Mouse (Mus musculus) heart, embryonic 15.5 days (tissue): ENCODE measurements at regions not wholly inside any gene's neighbourhood (a gene's known extent, or its start where the extent isn't known, plus 50 kb on each side); places are given as distances from the start of the nearest gene placed in this dataset.

Experiments
- ATAC-seq: fragments of 200-750 bp; cut with Nextera tagmentation; replicated peaks from 2 replicates; pipeline ENCODE4 v1.8.0; 2017; ENCODE audit warnings: low read depth, moderate TSS enrichment; ENCODE audit not compliant: insufficient number of reproducible peaks, insufficient read depth, low FRiP score
- H3K27ac ChIP-seq: fragments of 300-500 bp; sonication (generic); 2 replicates; pipeline ENCODE4 v1.5.1; 2015; ENCODE audit warnings: mild to moderate bottlenecking, inconsistent platforms
- H3K27me3 ChIP-seq: fragments of 300-500 bp; sonication (generic); 2 replicates; pipeline ENCODE4 v1.6.1; 2015; ENCODE audit warnings: inconsistent platforms
- H3K36me3 ChIP-seq: fragments of 300-500 bp; sonication (generic); 2 replicates; pipeline ENCODE4 v1.6.1; 2015; ENCODE audit warnings: mild to moderate bottlenecking, inconsistent platforms
- H3K4me1 ChIP-seq: fragments of 300-500 bp; sonication (generic); replicated peaks from 2 replicates; pipeline ENCODE4 v1.6.1; 2015; ENCODE audit warnings: inconsistent platforms
- H3K4me2 ChIP-seq: fragments of 300-500 bp; sonication (generic); 2 replicates; pipeline ENCODE4 v1.6.1; 2015; ENCODE audit warnings: inconsistent platforms, mild to moderate bottlenecking, moderate library complexity
- H3K4me3 ChIP-seq: fragments of 300-500 bp; sonication (generic); 2 replicates; pipeline ENCODE4 v1.5.1; 2015; ENCODE audit warnings: mild to moderate bottlenecking, inconsistent platforms
- H3K9ac ChIP-seq: fragments of 300-500 bp; sonication (generic); 2 replicates; pipeline ENCODE4 v1.6.1; 2015; ENCODE audit warnings: mild to moderate bottlenecking, inconsistent platforms
- H3K9me3 ChIP-seq: fragments of 300-500 bp; sonication (generic); replicated peaks from 2 replicates; pipeline ENCODE4 v1.6.1; 2016; ENCODE audit warnings: inconsistent platforms
- WGBS: fragments of 180-500 bp; shearing (Covaris S2); methylation state at CpG from one replicate; pipeline ENCODE4 v1.1.7; 2015; ENCODE audit warnings: mixed read lengths; 5-methylcytosine and 5-hydroxymethylcytosine counted together

- Histone ChIP-seq H3K9me3 (no peaks in the 10 kb centered on the region), H3K27me3 (no peaks in the 10 kb centered on the region), H3K27ac (no peak overlapping the region), H3K4me1 (peaks cover 25% of the 10 kb centered on the region), H3K4me2 (no peak overlapping the region), H3K4me3 (no peak overlapping the region), H3K9ac (no peak overlapping the region), H3K36me3 (no peaks in the 10 kb centered on the region)
- no peak for ATAC-seq
- WGBS: 72% methylated on average over 3 of the region's 3 CpGs
These were observed 85.4 kb upstream of the Itprid2 start for GRCm38 (mm10) chr2:79549781-79550180.

- no peak for ATAC-seq
- Histone ChIP-seq H3K4me3 (no peak overlapping the region), H3K36me3 (no peaks in the 10 kb centered on the region), H3K27ac (no peak overlapping the region), H3K4me1 (peaks cover 18% of the 10 kb centered on the region), H3K4me2 (no peak overlapping the region), H3K9ac (no peak overlapping the region), H3K27me3 (no peaks in the 10 kb centered on the region), H3K9me3 (no peaks in the 10 kb centered on the region)
- WGBS: 67% methylated on average over 3 of the region's 3 CpGs
These were observed 84.7 kb upstream of the Itprid2 start for GRCm38 (mm10) chr2:79550432-79550831.

GRCm38 (mm10) chr2:79552481-79552880 is 82.7 kb upstream of the Itprid2 start:
- no peaks in the 10 kb centered on the region for H3K9me3 ChIP-seq
- WGBS: 80% methylated on average over 5 of the region's 5 CpGs

GRCm38 (mm10) chr2:79555395-79555794 is 79.8 kb upstream of the Itprid2 start:
- Histone ChIP-seq H3K4me3 (no peak overlapping the region), H3K4me2 (no peak overlapping the region), H3K4me1 (no peaks in the 10 kb centered on the region), H3K9ac (no peak overlapping the region), H3K36me3 (no peaks in the 10 kb centered on the region), H3K9me3 (no peaks in the 10 kb centered on the region), H3K27me3 (no peaks in the 10 kb centered on the region), H3K27ac (no peak overlapping the region)
- WGBS: 79% methylated on average over 2 of the region's 2 CpGs
- no peak for ATAC-seq

More at GRCm38 (mm10) chr2:79552481-79552880, 82.7 kb upstream of the Itprid2 start:
- no peak for ATAC-seq
- Histone ChIP-seq H3K9ac (no peak overlapping the region), H3K4me2 (no peak overlapping the region), H3K27me3 (no peaks in the 10 kb centered on the region), H3K36me3 (no peaks in the 10 kb centered on the region), H3K4me1 (peaks cover 11% of the 10 kb centered on the region), H3K4me3 (no peak overlapping the region), H3K27ac (no peak overlapping the region)

- Histone ChIP-seq H3K27ac (no peak overlapping the region), H3K9me3 (no peaks in the 10 kb centered on the region), H3K36me3 (no peaks in the 10 kb centered on the region), H3K4me1 (no peaks in the 10 kb centered on the region), H3K9ac (no peak overlapping the region), H3K4me2 (no peak overlapping the region), H3K27me3 (no peaks in the 10 kb centered on the region), H3K4me3 (no peak overlapping the region)
- no peak for ATAC-seq
- 85% methylated on average over 3 of the region's 3 CpGs for WGBS
These were observed 77.8 kb upstream of the Itprid2 start for GRCm38 (mm10) chr2:79557361-79557760.

- Histone ChIP-seq H3K9ac (no peak overlapping the region), H3K4me2 (no peak overlapping the region), H3K27me3 (no peaks in the 10 kb centered on the region), H3K36me3 (no peaks in the 10 kb centered on the region), H3K27ac (peak overlapping the region; percentile 80), H3K4me3 (no peak overlapping the region), H3K4me1 (peaks cover 31% of the 10 kb centered on the region), H3K9me3 (no peaks in the 10 kb centered on the region)
- 20% methylated on average over 3 of the region's 3 CpGs for WGBS
- ATAC-seq: no peak; the same call in 1 of the 2 replicates
These were observed 68.7 kb upstream of the Itprid2 start for GRCm38 (mm10) chr2:79566280-79566933.

GRCm38 (mm10) chr2:79567413-79567934 is 67.7 kb upstream of the Itprid2 start:
- WGBS: 57% methylated on average over 3 of the region's 3 CpGs
- Histone ChIP-seq H3K4me3 (no peak overlapping the region), H3K27me3 (no peaks in the 10 kb centered on the region), H3K9me3 (no peaks in the 10 kb centered on the region), H3K4me2 (no peak overlapping the region), H3K4me1 (peaks cover 36% of the 10 kb centered on the region), H3K27ac (peak overlapping the region; percentile 80), H3K36me3 (no peaks in the 10 kb centered on the region), H3K9ac (no peak overlapping the region)
- ATAC-seq: peak; percentile 62; the same call in 1 of the 2 replicates

GRCm38 (mm10) chr2:79569663-79570062 is 65.5 kb upstream of the Itprid2 start:
- Histone ChIP-seq H3K36me3 (no peaks in the 10 kb centered on the region), H3K9ac (no peak overlapping the region), H3K9me3 (no peaks in the 10 kb centered on the region), H3K27ac (0 out of 2 replicates have a peak overlapping the region, but pooled peaks have one; percentile 48), H3K4me2 (no peak overlapping the region), H3K4me1 (peaks cover 36% of the 10 kb centered on the region), H3K27me3 (no peaks in the 10 kb centered on the region), H3K4me3 (no peak overlapping the region)
- WGBS: 29% methylated on average over 1 of the region's 1 CpGs
- ATAC-seq: no peak; the same call in 1 of the 2 replicates

- WGBS: 46% methylated on average over 5 of the region's 5 CpGs
- Histone ChIP-seq H3K4me1 (peaks cover 34% of the 10 kb centered on the region), H3K27ac (peak overlapping the region; percentile 15; the same call in 1 of the 2 replicates), H3K9me3 (no peaks in the 10 kb centered on the region), H3K4me2 (no peak overlapping the region), H3K36me3 (no peaks in the 10 kb centered on the region), H3K27me3 (no peaks in the 10 kb centered on the region), H3K9ac (no peak overlapping the region), H3K4me3 (no peak overlapping the region)
- ATAC-seq: no peak
These were observed 63.2 kb upstream of the Itprid2 start for GRCm38 (mm10) chr2:79571910-79572309.

- no peaks in the 10 kb centered on the region for H3K36me3 ChIP-seq
- H3K4me3 ChIP-seq: no peak overlapping the region
- WGBS: 51% methylated on average over 6 of the region's 6 CpGs
- H3K9ac ChIP-seq: no peak overlapping the region
- peaks cover 15% of the 10 kb centered on the region for H3K4me1 ChIP-seq
- H3K9me3 ChIP-seq: no peaks in the 10 kb centered on the region
- H3K27ac ChIP-seq: no peak overlapping the region
- ATAC-seq: no peak
- H3K27me3 ChIP-seq: no peaks in the 10 kb centered on the region
- no peak overlapping the region for H3K4me2 ChIP-seq
These were observed 60.1 kb upstream of the Itprid2 start for GRCm38 (mm10) chr2:79575074-79575473.

- Histone ChIP-seq H3K27ac (no peak overlapping the region), H3K9ac (no peak overlapping the region), H3K4me1 (peaks cover 3% of the 10 kb centered on the region; the same call in 1 of the 2 replicates), H3K27me3 (no peaks in the 10 kb centered on the region), H3K36me3 (no peaks in the 10 kb centered on the region), H3K4me3 (no peak overlapping the region), H3K9me3 (no peaks in the 10 kb centered on the region), H3K4me2 (no peak overlapping the region)
- ATAC-seq: no peak
- 83% methylated on average over 7 of the region's 7 CpGs for WGBS
These were observed 50.0 kb upstream of the Itprid2 start for GRCm38 (mm10) chr2:79585022-79585774.
